Mouse (Mus musculus): ENCODE measurements at regions not wholly inside any gene's neighbourhood (a gene's known extent, or its start where the extent isn't known, plus 50 kb on each side); places are given as distances from the start of the nearest gene placed in this dataset.

- dilution Hi-C loops (cut with MboI; ENCODE audit: extremely low pct_ligation_motif_present, extremely low pct_unique_long_range_greater_than_20kb, low sequenced_read_pairs) = no loop called here
- peaks cover 0 to 15% of the 10 kb centered on the region in 2 experiments; a peak in 2 of 4 replicates for H3K4me1 ChIP-seq (ENCODE audit: control insufficient read depth in 1 of 2, insufficient read depth in 2 of 2)
- TF ChIP-seq GABPA (IDR thresholded peaks at IDR 0.05; ENCODE audit: insufficient replicate concordance, low read depth, low read length) (no peak), SMC3 (IDR thresholded peaks at IDR 0.05; ENCODE audit: low read depth, low read length) (no peak), MYC (IDR thresholded peaks at IDR 0.05; ENCODE audit: low read depth, low read length) (no peak)
- no peaks in the 10 kb centered on the region for H3K27me3 ChIP-seq (replicated peaks)
- no peak overlapping the region for H3K27ac ChIP-seq (ENCODE audit: insufficient read depth, low read depth)
- no peak overlapping the region for H3K4me2 ChIP-seq (ENCODE audit: insufficient read depth, low read depth, poor library complexity, severe bottlenecking)
- no peaks in the 10 kb centered on the region for H3K79me2 ChIP-seq (replicated peaks; ENCODE audit: control insufficient read depth, extremely low read depth, insufficient read depth, poor library complexity, severe bottlenecking)
- DNase-seq (ENCODE audit: extremely low read depth) = no peak
- in situ Hi-C loops (cut with MboI; ENCODE audit: low pct_ligation_motif_present, low pct_unique_long_range_greater_than_20kb, low sequenced_read_pairs) = no loop called here
- H3K4me3 ChIP-seq (replicated peaks in 1 of 3; ENCODE audit: low read depth in 2 of 3, low read length in 2 of 3, poor library complexity in 1 of 3) = no peak overlapping the region
- H3K9ac ChIP-seq (ENCODE audit: insufficient read depth, low read depth) = no peak overlapping the region
- no peaks in the 10 kb centered on the region for H3K36me3 ChIP-seq (replicated peaks in 1 of 2; ENCODE audit: control insufficient read depth in 1 of 2, insufficient read depth in 1 of 2, low read length in 1 of 2)
- H3K9me3 ChIP-seq (replicated peaks; ENCODE audit: low read length) = no peaks in the 10 kb centered on the region
Observed at GRCm38 (mm10) chr1:77008001-77008400, 506.9 kb downstream of the Epha4 start.

GRCm38 (mm10) chr1:77010608-77011214, 504.2 kb downstream of the Epha4 start:
- H3K9me3 ChIP-seq (replicated peaks; ENCODE audit: low read length) = no peaks in the 10 kb centered on the region
- H3K36me3 ChIP-seq (replicated peaks in 1 of 2; ENCODE audit: control insufficient read depth in 1 of 2, insufficient read depth in 1 of 2, low read length in 1 of 2) = no peaks in the 10 kb centered on the region
- dilution Hi-C loops (cut with MboI; ENCODE audit: extremely low pct_ligation_motif_present, extremely low pct_unique_long_range_greater_than_20kb, low sequenced_read_pairs) = no loop called here
- no peak overlapping the region for H3K27ac ChIP-seq (ENCODE audit: insufficient read depth, low read depth)
- H3K4me1 ChIP-seq (ENCODE audit: control insufficient read depth in 1 of 2, insufficient read depth in 2 of 2) = peaks cover 0 to 15% of the 10 kb centered on the region in 2 experiments; a peak in 2 of 4 replicates
- TF ChIP-seq PAX5 (IDR thresholded peaks at IDR 0.05; ENCODE audit: low read length) (no peak), KAT2A (IDR thresholded peaks at IDR 0.05; ENCODE audit: insufficient replicate concordance, low read length) (no peak), CHD1 (IDR thresholded peaks at IDR 0.05; ENCODE audit: low read depth, low read length) (no peak), E2F4 (IDR thresholded peaks at IDR 0.05; ENCODE audit: insufficient replicate concordance, low read depth, low read length) (no peak), UBTF (IDR thresholded peaks at IDR 0.05; ENCODE audit: low read depth, low read length) (no peak), GABPA (IDR thresholded peaks at IDR 0.05; ENCODE audit: insufficient replicate concordance, low read depth, low read length) (no peak), JUND (conservative IDR thresholded peaks at IDR 0.05; ENCODE audit: low read depth, low read length) (no peak), USF2 (conservative IDR thresholded peaks at IDR 0.05; ENCODE audit: low read depth, low read length) (no peak), POLR2AphosphoS2 (IDR thresholded peaks at IDR 0.05; ENCODE audit: low read depth, low read length) (no peak), MXI1 (IDR thresholded peaks at IDR 0.05; ENCODE audit: low read depth, low read length) (no peak), ZMIZ1 (IDR thresholded peaks at IDR 0.05; ENCODE audit: low read depth, low read length) (no peak), ZKSCAN1 (IDR thresholded peaks at IDR 0.05; ENCODE audit: borderline replicate concordance, low read depth, low read length) (no peak)
- no peaks in the 10 kb centered on the region for H3K79me2 ChIP-seq (replicated peaks; ENCODE audit: control insufficient read depth, extremely low read depth, insufficient read depth, poor library complexity, severe bottlenecking)
- no peaks in the 10 kb centered on the region for H3K27me3 ChIP-seq (replicated peaks)
- no peak overlapping the region for H3K4me2 ChIP-seq (ENCODE audit: insufficient read depth, low read depth, poor library complexity, severe bottlenecking)
- in situ Hi-C loops (cut with MboI; ENCODE audit: low pct_ligation_motif_present, low pct_unique_long_range_greater_than_20kb, low sequenced_read_pairs) = no loop called here
- no peak overlapping the region for H3K4me3 ChIP-seq (replicated peaks in 1 of 3; ENCODE audit: low read depth in 2 of 3, low read length in 2 of 3, poor library complexity in 1 of 3)
- DNase-seq (ENCODE audit: extremely low read depth) = no peak
- no peak overlapping the region for H3K9ac ChIP-seq (ENCODE audit: insufficient read depth, low read depth)

Measured in CH12.LX (cell line).